Comparison of ENCODE assay signal across 8 mouse cellular contexts in the genomic region with DNA sequence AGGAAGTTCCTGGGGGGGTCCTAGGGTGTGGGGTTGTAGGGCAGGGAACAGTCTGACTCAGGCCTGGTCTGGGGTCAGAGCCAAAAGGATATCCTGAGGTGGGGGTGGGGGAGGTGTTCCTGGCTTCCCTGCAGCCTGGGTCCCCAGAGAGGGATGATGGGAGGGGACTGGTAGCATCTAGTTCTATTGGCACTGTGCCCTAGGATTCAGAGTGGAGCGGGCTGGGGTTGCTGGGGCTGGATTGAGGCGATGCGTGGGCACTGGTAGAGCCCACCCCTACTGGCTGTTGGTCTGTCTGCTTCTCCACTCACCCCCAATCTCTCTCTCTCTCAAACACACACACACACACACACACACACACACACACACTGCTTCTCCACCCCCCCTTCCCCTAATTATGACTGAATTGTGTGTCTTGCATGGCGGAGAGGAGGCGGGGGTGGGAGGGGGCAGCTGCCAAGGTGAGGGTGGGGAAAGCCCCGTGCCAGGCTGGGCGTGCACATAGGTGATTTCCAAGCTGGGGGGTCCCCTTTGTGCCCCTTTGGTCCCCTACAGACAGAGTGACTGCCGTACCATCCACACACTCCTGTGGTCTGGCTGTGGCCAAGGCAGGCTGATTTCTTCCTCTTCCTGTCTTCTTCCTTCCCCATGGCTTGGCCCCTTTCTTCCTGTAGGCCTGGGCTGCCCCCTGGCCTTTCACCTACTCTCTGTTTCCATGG. TPM values are rescaled to one million over a fixed set of nuclear protein-coding genes. Genes with fewer than 3 reads are reported as not detected.
DNase-seq lines count a peak whose midpoint lies in the region; ATAC-seq and TF ChIP-seq lines count a peak whose summit lies in the region.

No protein-coding gene starts in this region.

- H3K27ac ChIP-seq in liver, adult 2 months (replicated peaks; ENCODE audit: insufficient read depth, low read depth, low read length): peak overlapping the region; percentile 80
- peak overlapping the region; percentile 81 for H3K27ac ChIP-seq in bone marrow, adult 2 months (ENCODE audit: control insufficient read depth, insufficient read depth, low read depth, low read length, poor library complexity)
- H3K27ac ChIP-seq in heart, embryonic 10.5 days: peak overlapping the region; percentile 97
- H3K27ac ChIP-seq in stomach, embryonic 16.5 days (ENCODE audit: low read length): peak overlapping the region; percentile 99

- no peaks in the 10 kb centered on the region for H3K27me3 ChIP-seq in liver, adult 2 months (ENCODE audit: control insufficient read depth, insufficient read depth, low read length)
- no peaks in the 10 kb centered on the region for H3K27me3 ChIP-seq in heart, embryonic 10.5 days (ENCODE audit: insufficient read depth, poor library complexity, severe bottlenecking)
- H3K27me3 ChIP-seq in stomach, embryonic 16.5 days (ENCODE audit: control insufficient read depth, insufficient read depth, low read length): no peaks in the 10 kb centered on the region

- no peaks in the 10 kb centered on the region for H3K9me3 ChIP-seq in heart, embryonic 10.5 days
- no peaks in the 10 kb centered on the region for H3K9me3 ChIP-seq in stomach, embryonic 16.5 days (replicated peaks; ENCODE audit: control insufficient read depth, low read length)

- no peak for DNase-seq in liver, adult 2 months (ENCODE audit: extremely low read depth, low read depth, low spot score)
- no peak for DNase-seq in liver
- no peak for DNase-seq in heart, embryonic 10.5 days (ENCODE audit: low spot score)
- peak; percentile 54 to 77 for DNase-seq in kidney, adult 8-10 months
- peak; percentile 89 for DNase-seq in lung, postnatal 10 days
- no peak for DNase-seq in embryo, embryonic 11 days

- peaks cover 31% of the 10 kb centered on the region; the same call in 1 of the 2 replicates for H3K79me2 ChIP-seq in liver, adult 2 months (ENCODE audit: control insufficient read depth, insufficient read depth, low read length)

- TF ChIP-seq POLR2A in liver, adult 2 months (IDR thresholded peaks at IDR 0.05; ENCODE audit: extremely low read depth, insufficient read depth, low read length): no peak
- TF ChIP-seq POLR2A in bone marrow, adult 2 months (IDR thresholded peaks at IDR 0.05; ENCODE audit: borderline replicate concordance, control insufficient read depth, low read depth, low read length): 0 out of 2 replicates have a peak, but pooled peaks have one; percentile 26

- no peak overlapping the region for H3K9ac ChIP-seq in liver, adult 2 months (ENCODE audit: low read depth, low read length)
- peak overlapping the region; percentile 92 for H3K9ac ChIP-seq in stomach, embryonic 16.5 days (ENCODE audit: low read length)

- TF ChIP-seq CTCF in liver, adult 2 months (IDR thresholded peaks at IDR 0.05; ENCODE audit: low read depth, low read length): no peak
- TF ChIP-seq CTCF in bone marrow, adult 2 months (IDR thresholded peaks at IDR 0.05; ENCODE audit: control insufficient read depth, insufficient read depth, low read length): no peak

- 75% methylated on average over 8 of the region's 8 CpGs for WGBS in liver, adult 2 months
- WGBS in bone marrow, adult 2 months: 30% methylated on average over 8 of the region's 8 CpGs
- WGBS in heart, embryonic 10.5 days: 68% methylated on average over 8 of the region's 8 CpGs
- WGBS in stomach, embryonic 16.5 days: 39% methylated on average over 8 of the region's 8 CpGs

- H3K36me3 ChIP-seq in liver, adult 2 months (ENCODE audit: control insufficient read depth, insufficient read depth, low read length): no peaks in the 10 kb centered on the region
- H3K36me3 ChIP-seq in heart, embryonic 10.5 days: 0 out of 2 replicates have a peak, but pooled peaks cover 4% of the 10 kb centered on the region
- no peaks in the 10 kb centered on the region for H3K36me3 ChIP-seq in stomach, embryonic 16.5 days (ENCODE audit: control insufficient read depth, insufficient read depth, low read length)

- peak; percentile 14; the same call in 1 of the 2 replicates for ATAC-seq in stomach, embryonic 16.5 days (ENCODE audit: insufficient read depth, low FRiP score)

- H3K4me1 ChIP-seq in liver, adult 2 months (ENCODE audit: control insufficient read depth, insufficient read depth, low read length): peaks cover 54% of the 10 kb centered on the region
- H3K4me1 ChIP-seq in bone marrow, adult 2 months (ENCODE audit: control insufficient read depth, insufficient read depth, low read length): peaks cover 24% of the 10 kb centered on the region
- peaks cover 96% of the 10 kb centered on the region for H3K4me1 ChIP-seq in heart, embryonic 10.5 days
- H3K4me1 ChIP-seq in stomach, embryonic 16.5 days (ENCODE audit: control insufficient read depth, insufficient read depth, low read length): peaks cover 92% of the 10 kb centered on the region

- peak overlapping the region; percentile 89 for H3K4me2 ChIP-seq in stomach, embryonic 16.5 days (ENCODE audit: low read depth, low read length)

- H3K4me3 ChIP-seq in liver, adult 2 months (ENCODE audit: insufficient read depth, low read depth, low read length): no peak overlapping the region
- peak overlapping the region; percentile 44 for H3K4me3 ChIP-seq in bone marrow, adult 2 months (replicated peaks; ENCODE audit: control insufficient read depth, low read depth, low read length)
- peak overlapping the region; percentile 75 for H3K4me3 ChIP-seq in heart, embryonic 10.5 days
- H3K4me3 ChIP-seq in stomach, embryonic 16.5 days (replicated peaks; ENCODE audit: low read length): 0 out of 2 replicates have a peak overlapping the region, but pooled peaks have one; percentile 1

RNA-seq across cellular contexts. Expression of a gene that starts 15.5 kb away (rescaled TPM):
- total RNA-seq in liver, adult 2 months (2014; rRNA removed): 3.7 and 4.5 TPM in 2 replicates
- 14.1 and 14.6 TPM in 2 replicates for polyA plus RNA-seq in liver, adult 2 months (2012; rRNA removed)
- 8.9 and 17.2 TPM in 2 replicates for polyA plus RNA-seq in bone marrow, adult 2 months (2011; ENCODE audit: insufficient read depth, insufficient read length, low replicate concordance, missing spikeins)
- polyA plus RNA-seq in heart, embryonic 10.5 days (2016; fragmentation: Nextera tagmentation; extraction: Ambion mirVana): 30.4 and 36.9 TPM in 2 replicates
- 28.8 and 30.1 TPM in 2 replicates for polyA plus RNA-seq in stomach, embryonic 16.5 days (2015; fragmentation: Nextera tagmentation; extraction: Ambion mirVana)

RNA-seq across cellular contexts. Expression of a gene that starts 35.5 kb away (rescaled TPM):
- total RNA-seq in liver, adult 2 months (2014; rRNA removed): 0.09 and 0.20 TPM in 2 replicates
- polyA plus RNA-seq in liver, adult 2 months (2012; rRNA removed): 0.07 TPM in 1 of 2 replicates, not detected in the other
- 50.4 and 53.9 TPM in 2 replicates for polyA plus RNA-seq in bone marrow, adult 2 months (2011; ENCODE audit: insufficient read depth, insufficient read length, low replicate concordance, missing spikeins)
- 39.3 and 47.7 TPM in 2 replicates for polyA plus RNA-seq in heart, embryonic 10.5 days (2016; fragmentation: Nextera tagmentation; extraction: Ambion mirVana)
- 26.9 and 28.1 TPM in 2 replicates for polyA plus RNA-seq in stomach, embryonic 16.5 days (2015; fragmentation: Nextera tagmentation; extraction: Ambion mirVana)

RNA-seq across cellular contexts. Expression of a gene that starts 39.7 kb away (rescaled TPM):
- not detected in 2 replicates for total RNA-seq in liver, adult 2 months (2014; rRNA removed)
- 0.11 TPM in 1 of 2 replicates, not detected in the other for polyA plus RNA-seq in liver, adult 2 months (2012; rRNA removed)
- polyA plus RNA-seq in bone marrow, adult 2 months (2011; ENCODE audit: insufficient read depth, insufficient read length, low replicate concordance, missing spikeins): not detected in 2 replicates
- 1.0 and 1.1 TPM in 2 replicates for polyA plus RNA-seq in heart, embryonic 10.5 days (2016; fragmentation: Nextera tagmentation; extraction: Ambion mirVana)
- 0.44 TPM in 1 of 2 replicates, not detected in the other for polyA plus RNA-seq in stomach, embryonic 16.5 days (2015; fragmentation: Nextera tagmentation; extraction: Ambion mirVana)

Comparison
In these comparisons a context has a peak if more than half of its experiments do, and no peak if none do; other contexts are left out.
1. DNase-seq: peak in kidney, adult 8-10 months (2 of 2) and lung, postnatal 10 days (single experiment); none in liver, adult 2 months (single experiment), liver (single experiment), heart, embryonic 10.5 days (single experiment) and embryo, embryonic 11 days (single experiment).
2. RNA of a gene that starts 35.5 kb away (polyA plus RNA-seq): 50.4 to 53.9 TPM in bone marrow, adult 2 months, 39.3 to 47.7 TPM in heart, embryonic 10.5 days and 26.9 to 28.1 TPM in stomach, embryonic 16.5 days; 0.07 TPM in liver, adult 2 months; every median in the first group is over 10 times any median in the second.
3. Peak in every context shown above with its lines, with median percentiles within 50 percentile points of each other: H3K27ac ChIP-seq.